Mouse (Mus musculus) cortical plate, adult 2 months (tissue): ENCODE measurements around the gene Ptgfrn. TPM values are rescaled to one million over a fixed set of nuclear protein-coding genes. Genes with fewer than 3 reads are reported as not detected.

Source experiments
- H3K27ac ChIP-seq: fragments of 200-500 bp; 2 replicates; pipeline ENCODE4 v1.5.1; 2012; ENCODE audit warnings: low read length, control low read depth, inconsistent platforms; ENCODE audit not compliant: insufficient read depth
- H3K4me1 ChIP-seq: fragments of 200-500 bp; 2 replicates; pipeline ENCODE4 v1.6.1; 2011; ENCODE audit warnings: low read length; ENCODE audit not compliant: control insufficient read depth, insufficient read depth
- H3K4me3 ChIP-seq: fragments of 200-500 bp; 2 replicates; pipeline ENCODE4 v1.5.1; 2011; ENCODE audit warnings: mild to moderate bottlenecking, low read length, control low read depth; ENCODE audit not compliant: insufficient read depth
- CTCF ChIP-seq: fragments of 200-500 bp; IDR thresholded peaks from 2 replicates; pipeline ENCODE4 v1.5.1; 2011; ENCODE audit warnings: mild to moderate bottlenecking, control low read depth, low read length; ENCODE audit not compliant: insufficient read depth; ENCODE audit errors: extremely low read depth
- POLR2A ChIP-seq: fragments of 200-500 bp; IDR thresholded peaks from 2 replicates; pipeline ENCODE4 v1.6.1; 2011; ENCODE audit warnings: mild to moderate bottlenecking, low read length, control low read depth; ENCODE audit not compliant: insufficient read depth; ENCODE audit errors: extremely low read depth
- polyA plus RNA-seq: library from polyadenylated mRNA; depleted of rRNA; stranded (reverse); fragments of >200 nt; gene quantifications from 2 replicates; pipeline ENCODE4 v1.2.3, GENCODE M21; 2012

The Ptgfrn gene
- polyA plus RNA-seq, 1 experiment, result 12.0 TPM

GRCm38 (mm10) chr3:101051601-101052000 lies 58.5 kb downstream of the Ptgfrn start:
- no peak overlapping the region for H3K4me3 ChIP-seq
- TF ChIP-seq CTCF (no peak), POLR2A (no peak)
- H3K4me1 ChIP-seq, result peaks cover 10% of the 10 kb centered on the region
- H3K27ac ChIP-seq, result no peak overlapping the region

DNA sequence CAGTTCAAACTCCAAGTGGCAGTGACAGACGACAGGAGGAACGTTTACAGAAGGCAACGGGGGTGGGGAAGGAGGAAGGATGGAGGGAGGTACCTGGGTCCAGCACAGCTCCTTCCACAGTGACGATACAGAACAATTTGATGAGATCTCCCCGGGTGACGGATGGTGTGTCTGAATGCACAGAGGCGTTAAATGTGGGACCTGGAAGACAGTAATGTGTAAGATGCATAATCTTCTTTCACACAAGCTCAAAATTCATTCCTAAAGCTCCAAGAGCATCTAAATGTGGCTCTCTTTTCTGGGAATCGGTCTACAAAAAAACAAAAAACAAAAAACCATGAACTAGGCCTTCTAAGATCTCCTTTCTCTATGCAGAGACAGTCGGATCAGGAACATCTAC lies 60.1 kb downstream of the Ptgfrn start:
- no peak for TF ChIP-seq POLR2A
- no peak overlapping the region for H3K27ac ChIP-seq

GRCm38 (mm10) chr3:101048781-101049180 lies 61.3 kb downstream of the Ptgfrn start:
- Histone ChIP-seq H3K4me1 (peaks cover 10% of the 10 kb centered on the region), H3K4me3 (no peak overlapping the region), H3K27ac (no peak overlapping the region)
- TF ChIP-seq POLR2A, result no peak
- no peak for TF ChIP-seq CTCF

More for the DNA sequence above, 60.1 kb downstream of the Ptgfrn start:
- peaks cover 10% of the 10 kb centered on the region for H3K4me1 ChIP-seq
- no peak overlapping the region for H3K4me3 ChIP-seq

- Histone ChIP-seq H3K4me1 (peaks cover 10% of the 10 kb centered on the region), H3K27ac (no peak overlapping the region), H3K4me3 (no peak overlapping the region)
- TF ChIP-seq CTCF (no peak), POLR2A (no peak)
Observed at GRCm38 (mm10) chr3:101047586-101048275, 62.3 kb downstream of the Ptgfrn start.

DNA sequence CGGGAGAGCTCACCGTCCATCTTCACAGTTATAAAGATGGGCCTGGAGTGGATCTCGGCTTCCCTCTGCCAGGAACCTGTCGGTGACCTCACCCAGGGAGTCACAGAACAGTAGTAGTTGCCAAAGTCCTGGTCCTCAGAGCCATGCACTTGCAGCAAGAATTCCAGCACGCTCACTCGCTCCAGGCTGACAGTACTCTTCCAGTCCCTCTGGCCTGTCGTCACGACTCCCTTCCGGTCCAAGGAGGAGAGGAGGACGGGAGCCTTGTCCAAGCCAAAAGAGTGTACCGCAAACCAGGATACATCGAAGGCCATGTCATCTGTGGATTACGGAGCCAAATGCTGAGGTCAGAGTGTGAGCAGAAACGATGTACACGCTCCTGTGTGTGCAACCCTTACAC lies 64.6 kb downstream of the Ptgfrn start:
- H3K4me3 ChIP-seq, result no peak overlapping the region
- H3K27ac ChIP-seq, result no peak overlapping the region
- peaks cover 10% of the 10 kb centered on the region for H3K4me1 ChIP-seq
- TF ChIP-seq POLR2A (no peak), CTCF (no peak)

DNA sequence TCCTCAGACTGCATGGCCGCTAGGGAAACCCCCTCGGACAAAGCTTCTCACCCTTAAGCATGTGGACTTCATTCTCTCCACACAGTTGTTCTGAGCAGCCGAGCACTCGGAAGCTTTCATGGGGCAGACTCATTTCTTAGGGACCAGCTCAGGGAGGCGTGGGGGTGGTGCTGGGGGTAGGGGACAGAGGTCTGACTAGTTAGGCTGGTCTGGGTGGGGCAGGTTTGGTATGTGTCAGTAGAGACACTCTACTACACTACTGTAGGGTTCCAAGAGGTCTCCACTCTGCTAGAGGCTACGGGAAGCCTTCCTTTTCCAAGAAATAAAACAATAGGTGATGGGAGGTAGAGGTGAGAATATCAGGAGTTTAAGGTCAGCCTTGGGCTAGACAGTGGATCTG lies 65.4 kb downstream of the Ptgfrn start:
- no peak overlapping the region for H3K27ac ChIP-seq

DNA sequence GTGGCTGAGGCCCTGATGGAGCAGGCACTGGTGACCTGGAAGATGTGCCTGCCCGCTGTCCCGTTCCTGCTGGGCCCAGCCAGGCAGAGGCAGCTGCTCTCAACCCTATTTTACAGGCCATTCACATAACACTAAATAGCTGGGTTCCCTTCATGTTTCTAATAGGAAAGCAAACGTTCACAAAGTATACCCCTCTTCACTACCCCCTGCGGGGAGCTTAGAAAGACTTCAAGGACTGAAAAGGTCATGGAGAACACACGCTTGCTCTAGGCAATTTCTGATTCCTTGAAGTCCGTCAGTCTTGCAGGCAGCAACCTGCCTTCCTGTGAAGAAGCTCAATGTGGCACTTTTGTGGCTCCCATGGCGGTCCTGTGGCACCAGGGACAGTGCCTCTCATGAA lies 68.1 kb downstream of the Ptgfrn start:
- Histone ChIP-seq H3K4me3 (no peak overlapping the region), H3K4me1 (peaks cover 2% of the 10 kb centered on the region), H3K27ac (no peak overlapping the region)
- TF ChIP-seq CTCF (no peak), POLR2A (no peak)

More for the DNA sequence above, 65.4 kb downstream of the Ptgfrn start:
- TF ChIP-seq CTCF (no peak), POLR2A (no peak)
- no peak overlapping the region for H3K4me3 ChIP-seq
- H3K4me1 ChIP-seq, result peaks cover 6% of the 10 kb centered on the region

DNA sequence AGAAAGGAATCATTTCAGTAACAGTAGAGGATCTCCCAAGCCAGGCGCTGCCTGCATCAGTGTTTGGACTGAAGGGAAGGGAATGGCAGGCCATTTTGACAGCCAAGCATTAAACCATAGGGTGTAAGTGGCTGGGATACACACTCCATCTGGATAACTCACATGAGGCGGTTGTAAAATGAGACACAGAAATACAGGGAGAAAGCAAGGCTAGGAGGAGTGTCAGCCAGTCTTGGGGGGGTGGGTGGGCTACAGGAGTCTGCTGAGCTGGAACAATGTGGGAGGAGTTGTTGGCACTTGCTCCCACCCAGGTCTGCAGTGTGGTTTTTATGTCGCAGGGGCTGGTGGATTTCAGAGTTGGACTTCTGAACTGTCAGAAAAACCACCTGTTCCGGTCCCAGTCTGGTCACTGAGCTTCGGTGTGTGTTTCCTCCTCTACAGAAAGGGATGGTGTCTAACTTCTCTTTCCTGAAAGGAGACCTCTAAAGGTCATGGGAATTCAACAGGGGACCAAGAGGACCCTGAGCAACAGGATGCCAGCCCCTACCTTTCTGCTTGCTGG lies 72.0 kb downstream of the Ptgfrn start:
- TF ChIP-seq POLR2A (no peak), CTCF (no peak)
- Histone ChIP-seq H3K4me1 (no peaks in the 10 kb centered on the region; the same call in none of the 2 replicates), H3K4me3 (no peak overlapping the region), H3K27ac (no peak overlapping the region)

GRCm38 (mm10) chr3:101036001-101036400 lies 74.1 kb downstream of the Ptgfrn start:
- Histone ChIP-seq H3K4me3 (no peak overlapping the region), H3K27ac (no peak overlapping the region), H3K4me1 (no peaks in the 10 kb centered on the region; the same call in none of the 2 replicates)
- TF ChIP-seq POLR2A (no peak), CTCF (no peak)

GRCm38 (mm10) chr3:101034509-101034908 lies 75.6 kb downstream of the Ptgfrn start:
- Histone ChIP-seq H3K4me1 (no peaks in the 10 kb centered on the region; the same call in none of the 2 replicates), H3K4me3 (no peak overlapping the region), H3K27ac (no peak overlapping the region)
- no peak for TF ChIP-seq POLR2A
- no peak for TF ChIP-seq CTCF

DNA sequence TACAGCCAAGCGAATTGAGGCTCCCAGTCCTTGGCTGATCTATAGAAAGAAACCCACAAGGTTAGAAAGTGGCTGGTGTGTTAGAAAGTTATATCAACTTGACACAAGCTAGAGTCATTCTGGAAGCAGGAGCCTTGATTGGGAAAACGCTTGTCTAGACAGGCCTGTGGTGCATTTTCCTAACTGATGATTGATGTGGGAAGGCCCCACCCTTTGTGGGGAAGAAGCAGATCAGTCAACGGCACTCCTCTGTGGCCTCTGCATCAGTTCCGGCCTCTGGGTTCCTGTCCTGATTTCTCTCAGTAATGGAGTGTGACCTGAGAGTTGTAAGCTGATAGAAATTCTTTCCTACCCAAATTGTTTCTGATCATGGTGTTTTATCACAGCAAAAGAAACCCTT lies 76.4 kb downstream of the Ptgfrn start:
- Histone ChIP-seq H3K4me3 (no peak overlapping the region), H3K27ac (no peak overlapping the region), H3K4me1 (no peaks in the 10 kb centered on the region; the same call in none of the 2 replicates)
- TF ChIP-seq CTCF (no peak), POLR2A (no peak)
